Mouse (Mus musculus): ENCODE measurements around the gene Dab2ip.

The Dab2ip gene

GRCm38 (mm10) chr2:35720956-35721355 lies 162.9 kb downstream of the Dab2ip start:
- no peak for DNase-seq

DNA sequence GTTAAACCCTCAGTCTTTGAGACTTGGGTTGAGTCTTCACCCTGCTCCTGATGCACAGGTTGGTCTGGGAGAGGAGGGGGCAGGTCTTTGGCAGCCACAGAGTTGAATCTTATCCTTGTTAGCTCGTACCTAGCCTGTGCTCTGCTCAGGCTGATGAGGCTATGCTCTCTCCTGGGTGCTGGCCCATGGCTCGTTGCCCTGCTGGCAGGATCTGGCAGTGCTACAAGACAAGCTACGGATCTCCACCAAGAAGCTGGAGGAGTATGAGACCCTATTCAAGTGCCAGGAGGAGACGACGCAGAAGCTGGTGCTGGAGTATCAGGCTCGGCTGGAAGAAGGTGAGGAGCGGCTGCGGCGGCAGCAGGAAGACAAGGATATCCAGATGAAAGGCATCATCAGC lies 164.8 kb downstream of the Dab2ip start:
- DNase-seq, result no peak

DNA sequence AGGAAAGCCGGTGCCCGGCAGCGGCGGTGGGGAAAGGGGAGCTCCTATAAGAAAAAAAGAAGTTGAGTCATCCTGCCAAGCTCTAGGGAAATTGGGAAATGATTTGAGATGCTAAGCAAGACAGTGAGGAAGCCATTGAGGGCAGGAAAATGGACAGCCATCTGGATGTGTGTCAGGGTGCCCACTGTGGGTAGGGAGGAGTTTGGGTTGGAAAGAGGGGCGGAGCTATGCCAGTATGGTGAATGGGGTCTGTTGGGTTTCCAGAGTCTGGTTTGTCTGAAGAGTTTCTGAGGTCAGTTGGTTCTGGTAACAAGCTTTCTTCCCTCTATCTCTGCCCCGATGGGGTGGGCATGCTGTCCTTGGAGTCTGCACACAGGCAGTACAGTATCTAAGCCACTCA lies 165.2 kb downstream of the Dab2ip start:
- DNase-seq, result no peak

DNA sequence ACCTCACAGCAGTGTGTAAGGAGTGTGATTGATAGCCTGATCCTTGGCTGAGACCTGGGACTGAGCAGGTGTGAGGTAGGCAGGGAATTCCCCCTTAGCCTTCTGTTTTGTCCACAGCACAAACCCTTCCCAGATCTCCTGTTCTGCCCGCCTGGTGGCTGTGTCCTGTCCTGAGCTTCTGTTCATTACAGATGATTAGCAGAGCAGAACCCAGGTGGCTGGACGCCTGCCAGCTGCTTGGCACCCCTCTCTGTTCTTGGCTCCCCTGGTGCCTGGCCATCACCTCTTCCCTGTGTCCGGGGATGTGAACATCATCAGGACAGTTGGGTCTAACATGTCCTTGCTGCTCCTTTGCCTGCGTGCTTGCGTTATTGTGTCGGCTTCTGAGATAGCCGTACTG lies 165.6 kb downstream of the Dab2ip start:
- no peak for DNase-seq

- DNase-seq, result no peak
These were observed 170.6 kb downstream of the Dab2ip start for GRCm38 (mm10) chr2:35728633-35729032.

DNA sequence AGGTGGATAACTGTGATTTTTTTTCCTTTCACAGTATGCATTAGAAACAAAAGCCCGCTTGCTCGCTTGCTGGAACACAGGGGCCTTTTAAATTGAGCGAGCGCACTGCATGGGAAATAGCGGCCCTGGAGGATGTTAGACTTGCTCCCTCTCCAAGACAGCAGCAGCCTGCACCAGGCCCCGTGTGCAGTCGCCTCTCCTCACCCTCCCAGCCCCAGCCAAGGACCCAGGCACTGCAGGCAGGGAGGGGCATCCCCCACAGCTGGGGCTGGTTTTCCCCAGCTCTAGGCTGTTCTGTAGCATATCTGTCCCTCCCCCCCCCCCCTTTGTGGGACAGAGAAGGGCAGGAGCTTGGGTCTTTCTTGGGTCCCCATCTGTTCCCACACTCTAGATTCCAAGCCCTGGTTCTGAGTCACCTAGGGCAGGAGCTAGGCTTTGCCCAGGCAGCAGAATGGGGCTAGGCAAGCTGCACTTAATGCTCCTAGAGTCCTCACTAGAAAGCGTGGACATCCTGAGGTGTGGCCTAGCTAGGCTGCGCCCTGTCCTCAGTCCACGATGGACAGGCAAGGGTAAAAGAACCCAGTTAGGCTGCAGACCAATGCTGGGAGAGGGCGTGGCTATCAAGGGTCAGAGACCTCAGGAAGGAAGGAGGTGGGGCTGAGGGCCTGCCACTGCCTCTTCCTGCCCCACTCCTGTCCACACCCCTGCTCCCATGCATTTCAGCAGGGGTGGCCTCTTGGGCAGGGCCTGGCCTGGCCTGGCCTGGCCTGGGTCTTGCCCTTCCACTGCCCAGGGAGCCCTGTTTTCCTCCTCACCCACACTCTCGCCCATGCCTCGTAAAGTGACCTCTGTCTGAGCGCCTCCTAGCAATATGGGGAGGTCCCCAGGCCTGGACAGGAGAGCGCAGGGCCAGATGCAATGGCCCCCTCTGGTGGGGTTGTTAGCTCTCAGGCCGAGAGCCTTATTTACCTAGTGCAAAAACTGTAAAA lies 171.3 kb downstream of the Dab2ip start:
- DNase-seq, result no peak

GRCm38 (mm10) chr2:35731671-35732449 lies 173.8 kb downstream of the Dab2ip start:
- DNase-seq, result no peak

DNA sequence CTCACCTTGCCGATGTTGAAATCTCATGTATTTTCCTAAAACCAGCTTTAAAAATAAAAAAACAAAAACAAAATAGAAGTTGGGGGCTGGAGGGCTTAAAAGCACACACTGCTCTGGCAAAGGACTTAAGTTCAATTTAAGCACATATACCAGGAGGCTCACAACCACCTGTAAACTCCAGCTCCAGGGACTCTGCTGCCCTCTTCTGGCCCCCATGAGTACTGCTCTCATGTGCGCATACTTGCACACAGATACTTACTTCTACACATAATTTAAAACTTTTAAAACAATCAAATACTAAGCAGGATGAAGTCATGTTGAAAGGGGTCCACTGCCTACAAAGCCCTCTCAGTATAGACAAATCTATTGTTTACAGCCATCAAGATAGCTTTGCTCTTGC lies 176.9 kb downstream of the Dab2ip start:
- DNase-seq, result no peak

GRCm38 (mm10) chr2:35736061-35736460 lies 178.0 kb downstream of the Dab2ip start:
- DNase-seq, result no peak

- no peak for DNase-seq
These were observed 179.5 kb downstream of the Dab2ip start for GRCm38 (mm10) chr2:35737467-35738027.

GRCm38 (mm10) chr2:35739669-35740254 lies 181.7 kb downstream of the Dab2ip start:
- no peak for DNase-seq

GRCm38 (mm10) chr2:35745876-35746275 lies 187.8 kb downstream of the Dab2ip start:
- DNase-seq, result no peak

DNA sequence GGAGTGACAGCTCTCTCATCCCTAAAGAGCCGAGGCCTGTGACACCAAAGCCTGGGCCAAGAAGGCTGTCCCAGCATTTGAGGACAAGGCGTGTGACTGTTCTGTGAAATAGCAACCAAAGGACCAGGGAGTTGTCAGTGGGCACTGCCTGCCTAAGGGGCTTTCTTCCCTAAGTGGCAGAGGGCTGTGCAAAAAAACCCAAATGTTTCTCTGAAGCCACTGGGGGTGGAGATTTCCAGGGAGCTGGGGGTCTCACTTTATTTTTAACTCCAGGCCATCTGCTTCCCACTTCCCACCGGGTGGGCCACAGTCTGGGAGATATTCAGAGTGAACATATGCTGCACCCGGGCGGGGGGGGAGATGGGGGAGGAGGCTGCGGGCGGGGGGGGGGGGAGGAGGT lies 188.6 kb downstream of the Dab2ip start:
- peak; percentile 46 for DNase-seq

DNA sequence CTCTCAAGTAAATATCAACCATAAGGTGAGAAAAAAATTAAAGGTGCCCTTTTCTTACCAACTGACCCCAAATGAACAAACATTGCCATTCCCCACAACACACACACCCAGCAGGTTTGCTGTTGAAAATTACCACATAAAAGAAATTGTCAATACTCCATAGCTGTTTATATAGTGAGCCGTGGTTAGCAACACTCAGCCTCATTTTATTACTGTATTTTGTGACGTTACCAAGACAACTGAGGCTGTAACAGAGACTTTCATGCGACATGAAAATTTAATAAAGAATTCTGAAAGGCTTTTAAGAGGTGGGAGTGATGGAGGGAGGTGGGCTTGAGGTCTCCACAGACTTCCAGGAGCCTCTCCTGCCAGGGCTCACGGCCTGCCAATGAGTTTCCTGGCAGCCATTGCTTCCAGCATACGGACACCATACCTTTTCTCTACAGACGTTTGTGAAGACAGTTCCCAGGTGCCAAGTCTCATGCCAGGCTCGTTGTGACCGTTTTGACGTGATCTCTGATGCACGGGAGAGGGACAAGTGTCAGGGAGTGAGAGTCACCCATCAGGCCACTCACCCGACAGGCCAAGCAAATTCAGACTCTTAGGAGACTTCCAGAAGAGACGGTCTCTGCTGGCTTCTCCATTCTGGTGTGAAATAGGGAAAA lies 189.4 kb downstream of the Dab2ip start:
- DNase-seq, result no peak

DNA sequence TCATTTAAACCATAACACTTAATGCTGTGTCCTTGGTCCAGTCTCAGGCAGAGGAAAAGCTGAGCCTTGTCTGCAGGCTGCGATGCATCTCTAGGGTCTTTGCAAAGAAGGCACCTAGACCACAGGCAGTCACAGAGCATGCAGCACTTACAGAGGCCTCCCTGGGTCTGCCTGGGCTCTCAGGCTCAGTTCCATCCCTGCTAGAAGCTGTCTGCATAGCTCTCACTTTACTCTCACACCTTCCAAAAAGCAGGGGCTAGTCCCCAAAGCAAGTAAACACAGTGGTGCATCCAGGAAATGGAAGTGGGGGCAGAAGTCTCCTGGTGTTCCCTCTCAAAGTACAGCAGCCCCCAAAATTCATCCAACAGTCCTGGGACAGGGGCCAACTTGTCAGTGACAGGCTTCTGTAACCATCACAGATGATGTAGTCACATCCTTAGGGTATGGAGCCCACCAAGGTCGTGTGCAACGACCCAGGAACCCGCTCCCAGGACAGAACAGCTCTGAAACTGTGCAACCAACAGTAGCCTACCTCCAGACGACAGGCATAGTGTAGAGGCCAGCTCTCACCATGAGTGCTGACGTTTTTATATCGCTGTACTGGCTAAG lies 192.6 kb downstream of the Dab2ip start:
- DNase-seq, result no peak

DNA sequence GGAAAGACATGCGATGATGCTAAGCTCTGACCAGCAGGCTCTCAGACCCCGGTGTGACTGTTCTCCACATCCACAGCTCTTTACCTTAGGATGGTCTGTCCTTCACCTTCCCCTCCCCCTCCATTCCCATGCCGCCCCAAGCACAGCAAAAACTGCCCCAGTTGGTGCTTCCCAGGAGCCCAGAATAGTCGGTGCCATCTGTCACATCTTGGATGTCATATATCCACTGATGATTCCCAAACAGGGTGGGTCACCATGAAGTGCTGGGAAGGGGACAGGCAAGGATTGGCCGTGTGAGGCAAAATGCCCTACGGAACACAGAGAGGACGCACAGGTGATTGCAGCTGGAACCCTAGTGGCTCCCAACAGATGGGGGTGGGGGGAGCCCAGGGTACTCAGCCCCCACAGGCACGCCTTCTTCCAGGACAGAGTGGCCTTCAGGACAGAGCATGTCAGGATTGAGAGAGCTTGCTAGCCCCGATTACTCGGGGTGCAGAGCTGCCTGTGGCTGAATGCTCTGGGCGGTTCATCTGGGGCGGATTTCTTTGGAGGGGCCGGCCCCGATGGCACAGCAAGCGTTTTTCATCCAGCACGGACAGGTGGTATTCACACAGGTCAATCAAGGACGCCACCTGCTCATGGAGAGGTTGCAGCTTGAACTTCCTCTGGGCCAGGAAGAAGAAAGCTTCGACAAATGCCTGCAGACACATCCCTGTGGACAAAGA lies 193.9 kb downstream of the Dab2ip start:
- DNase-seq, result no peak

GRCm38 (mm10) chr2:35756467-35756866 lies 198.4 kb downstream of the Dab2ip start:
- no peak for DNase-seq

GRCm38 (mm10) chr2:35760352-35760751 lies 202.3 kb downstream of the Dab2ip start:
- DNase-seq, result no peak

- no peak for DNase-seq
These were observed 202.8 kb downstream of the Dab2ip start for GRCm38 (mm10) chr2:35760867-35761266.

- DNase-seq, result no peak
These were observed 203.4 kb downstream of the Dab2ip start for GRCm38 (mm10) chr2:35761458-35761857.

DNA sequence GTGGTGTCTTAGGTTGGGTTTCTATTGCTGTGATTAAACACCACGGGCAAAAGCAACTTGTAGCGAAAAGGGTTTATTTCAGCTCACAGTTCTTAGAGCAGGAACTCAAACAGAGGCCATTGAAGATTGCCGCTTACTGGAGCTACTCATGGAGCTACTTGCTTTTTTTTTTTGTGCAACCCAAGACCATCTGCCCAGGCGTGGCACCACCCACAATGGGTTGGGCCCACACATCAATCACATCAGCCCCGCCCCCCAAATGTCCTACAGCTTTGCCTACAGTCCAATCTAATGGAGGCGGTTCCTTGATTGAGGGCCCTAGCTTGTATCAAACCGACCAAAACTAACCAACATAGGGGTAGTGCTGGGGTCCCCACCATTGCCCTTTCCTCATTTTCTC lies 205.8 kb downstream of the Dab2ip start:
- no peak for DNase-seq
